Mouse (Mus musculus): Measurements from ENCODE around the gene Dennd2d. TPM values are rescaled to one million over a fixed set of nuclear protein-coding genes. Genes with fewer than 3 reads are reported as not detected.

Gene Dennd2d
- total RNA-seq, 1 experiment = 0.67 TPM

- H3K27ac ChIP-seq (ENCODE audit: insufficient read depth, low read depth, low read length, poor library complexity, severe bottlenecking) = no peak overlapping the region
- H3K36me3 ChIP-seq (ENCODE audit: control insufficient read depth, insufficient read depth, low read length, poor library complexity, severe bottlenecking) = no peaks in the 10 kb centered on the region
- no peak overlapping the region for H3K4me3 ChIP-seq (ENCODE audit: insufficient read depth in 1 of 2, low read depth in 1 of 2, low read length in 2 of 2, poor library complexity in 1 of 2, severe bottlenecking in 1 of 2)
- H3K9me3 ChIP-seq (ENCODE audit: control insufficient read depth, insufficient read depth, low read depth, low read length) = no peaks in the 10 kb centered on the region
- in situ Hi-C loops (cut with MboI; ENCODE audit: low sequenced_read_pairs in 2 of 2, unreplicated experiment in 2 of 2) = no loop called here
- H3K4me1 ChIP-seq (ENCODE audit: control insufficient read depth in 2 of 2, insufficient read depth in 2 of 2, low read length in 2 of 2, poor library complexity in 1 of 2) = no peaks in the 10 kb centered on the region
- DNase-seq (ENCODE audit: low read depth, low spot score) = no peak
- H3K9ac ChIP-seq (ENCODE audit: insufficient read depth, low read depth, low read length, poor library complexity, severe bottlenecking) = no peak overlapping the region
- no peak for TF ChIP-seq ZNF384 (IDR thresholded peaks at IDR 0.05; ENCODE audit: low read depth, low read length)
- no peak for TF ChIP-seq CHD2 (IDR thresholded peaks at IDR 0.05; ENCODE audit: low read depth, low read length)
- no peak for TF ChIP-seq ZC3H11A (IDR thresholded peaks at IDR 0.05; ENCODE audit: borderline replicate concordance, low read depth, low read length)
- no peak for TF ChIP-seq HCFC1 (IDR thresholded peaks at IDR 0.05; ENCODE audit: borderline replicate concordance, insufficient read depth, low read length)
- no peak for TF ChIP-seq MAFK (IDR thresholded peaks at IDR 0.05; ENCODE audit: insufficient read depth, low read depth, low read length)
Measured at GRCm38 (mm10) chr3:106522730-106523129, 40.5 kb downstream of the Dennd2d start.

DNA sequence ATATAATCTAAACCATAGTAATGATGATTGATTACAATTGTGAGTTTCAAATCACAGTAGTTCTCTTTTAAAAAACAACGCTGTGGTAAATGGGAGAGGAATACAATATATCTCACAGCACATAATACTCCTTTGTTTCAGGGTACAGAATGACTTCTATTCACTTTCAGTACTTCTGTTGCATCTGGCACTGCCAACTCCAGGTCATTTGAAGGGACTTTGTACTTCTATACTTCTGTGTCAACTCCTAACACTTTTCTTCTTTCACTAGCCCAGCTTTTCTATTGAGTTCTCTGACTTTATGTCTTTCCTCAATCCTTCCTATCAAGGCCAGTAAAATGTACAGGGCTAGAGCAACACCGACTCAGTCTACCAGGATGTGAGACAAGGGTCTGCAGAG lies 44.2 kb downstream of the Dennd2d start:
- in situ Hi-C loops (cut with MboI; ENCODE audit: low sequenced_read_pairs in 2 of 2, unreplicated experiment in 2 of 2) = no loop called here
- H3K27ac ChIP-seq (ENCODE audit: insufficient read depth, low read depth, low read length, poor library complexity, severe bottlenecking) = no peak overlapping the region
- no peak for TF ChIP-seq MAFK (IDR thresholded peaks at IDR 0.05; ENCODE audit: insufficient read depth, low read depth, low read length)
- no peak for TF ChIP-seq CHD2 (IDR thresholded peaks at IDR 0.05; ENCODE audit: low read depth, low read length)
- no peak for TF ChIP-seq ZNF384 (IDR thresholded peaks at IDR 0.05; ENCODE audit: low read depth, low read length)
- no peak for TF ChIP-seq ZC3H11A (IDR thresholded peaks at IDR 0.05; ENCODE audit: borderline replicate concordance, low read depth, low read length)
- no peak for TF ChIP-seq HCFC1 (IDR thresholded peaks at IDR 0.05; ENCODE audit: borderline replicate concordance, insufficient read depth, low read length)
- no peak overlapping the region for H3K4me3 ChIP-seq (ENCODE audit: insufficient read depth in 1 of 2, low read depth in 1 of 2, low read length in 2 of 2, poor library complexity in 1 of 2, severe bottlenecking in 1 of 2)
- H3K4me1 ChIP-seq (ENCODE audit: control insufficient read depth in 2 of 2, insufficient read depth in 2 of 2, low read length in 2 of 2, poor library complexity in 1 of 2) = no peaks in the 10 kb centered on the region
- no peak for DNase-seq (ENCODE audit: low read depth, low spot score)
- no peaks in the 10 kb centered on the region for H3K9me3 ChIP-seq (ENCODE audit: control insufficient read depth, insufficient read depth, low read depth, low read length)
- H3K9ac ChIP-seq (ENCODE audit: insufficient read depth, low read depth, low read length, poor library complexity, severe bottlenecking) = no peak overlapping the region
- no peaks in the 10 kb centered on the region for H3K36me3 ChIP-seq (ENCODE audit: control insufficient read depth, insufficient read depth, low read length, poor library complexity, severe bottlenecking)

- in situ Hi-C loops (cut with MboI; ENCODE audit: low sequenced_read_pairs in 2 of 2, unreplicated experiment in 2 of 2) = no loop called here
- no peak for TF ChIP-seq HCFC1 (IDR thresholded peaks at IDR 0.05; ENCODE audit: borderline replicate concordance, insufficient read depth, low read length)
- TF ChIP-seq MAFK (IDR thresholded peaks at IDR 0.05; ENCODE audit: insufficient read depth, low read depth, low read length) = no peak
- no peak for TF ChIP-seq ZNF384 (IDR thresholded peaks at IDR 0.05; ENCODE audit: low read depth, low read length)
- no peak for TF ChIP-seq CHD2 (IDR thresholded peaks at IDR 0.05; ENCODE audit: low read depth, low read length)
- no peak for TF ChIP-seq ZC3H11A (IDR thresholded peaks at IDR 0.05; ENCODE audit: borderline replicate concordance, low read depth, low read length)
- DNase-seq (ENCODE audit: low read depth, low spot score) = no peak
- no peaks in the 10 kb centered on the region for H3K36me3 ChIP-seq (ENCODE audit: control insufficient read depth, insufficient read depth, low read length, poor library complexity, severe bottlenecking)
- no peak overlapping the region for H3K4me3 ChIP-seq (ENCODE audit: insufficient read depth in 1 of 2, low read depth in 1 of 2, low read length in 2 of 2, poor library complexity in 1 of 2, severe bottlenecking in 1 of 2)
- no peak overlapping the region for H3K9ac ChIP-seq (ENCODE audit: insufficient read depth, low read depth, low read length, poor library complexity, severe bottlenecking)
- no peaks in the 10 kb centered on the region for H3K9me3 ChIP-seq (ENCODE audit: control insufficient read depth, insufficient read depth, low read depth, low read length)
- no peaks in the 10 kb centered on the region for H3K4me1 ChIP-seq (ENCODE audit: control insufficient read depth in 2 of 2, insufficient read depth in 2 of 2, low read length in 2 of 2, poor library complexity in 1 of 2)
- H3K27ac ChIP-seq (ENCODE audit: insufficient read depth, low read depth, low read length, poor library complexity, severe bottlenecking) = no peak overlapping the region
Measured at GRCm38 (mm10) chr3:106528032-106528431, 45.8 kb downstream of the Dennd2d start.

- TF ChIP-seq ZNF384 (IDR thresholded peaks at IDR 0.05; ENCODE audit: low read depth, low read length) (no peak), ZC3H11A (IDR thresholded peaks at IDR 0.05; ENCODE audit: borderline replicate concordance, low read depth, low read length) (no peak), MAFK (IDR thresholded peaks at IDR 0.05; ENCODE audit: insufficient read depth, low read depth, low read length) (no peak), CHD2 (IDR thresholded peaks at IDR 0.05; ENCODE audit: low read depth, low read length) (no peak), HCFC1 (IDR thresholded peaks at IDR 0.05; ENCODE audit: borderline replicate concordance, insufficient read depth, low read length) (no peak)
- no peak overlapping the region for H3K27ac ChIP-seq (ENCODE audit: insufficient read depth, low read depth, low read length, poor library complexity, severe bottlenecking)
- no peaks in the 10 kb centered on the region for H3K4me1 ChIP-seq (ENCODE audit: control insufficient read depth in 2 of 2, insufficient read depth in 2 of 2, low read length in 2 of 2, poor library complexity in 1 of 2)
- no peaks in the 10 kb centered on the region for H3K36me3 ChIP-seq (ENCODE audit: control insufficient read depth, insufficient read depth, low read length, poor library complexity, severe bottlenecking)
- no peaks in the 10 kb centered on the region for H3K9me3 ChIP-seq (ENCODE audit: control insufficient read depth, insufficient read depth, low read depth, low read length)
- no peak overlapping the region for H3K9ac ChIP-seq (ENCODE audit: insufficient read depth, low read depth, low read length, poor library complexity, severe bottlenecking)
- in situ Hi-C loops (cut with MboI; ENCODE audit: low sequenced_read_pairs in 2 of 2, unreplicated experiment in 2 of 2) = no loop called here
- DNase-seq (ENCODE audit: low read depth, low spot score) = no peak
- no peak overlapping the region for H3K4me3 ChIP-seq (ENCODE audit: insufficient read depth in 1 of 2, low read depth in 1 of 2, low read length in 2 of 2, poor library complexity in 1 of 2, severe bottlenecking in 1 of 2)
Measured at GRCm38 (mm10) chr3:106533277-106533676, 51.1 kb downstream of the Dennd2d start.

Data from ES-E14 (cell line).